Mouse (Mus musculus): ENCODE measurements around the gene Slc1a4. TPM values are rescaled to one million over a fixed set of nuclear protein-coding genes. Genes with fewer than 3 reads are reported as not detected.

Slc1a4 gene
- polyA plus RNA-seq, 1 experiment from 2014 or later: 19.5 TPM

DNA sequence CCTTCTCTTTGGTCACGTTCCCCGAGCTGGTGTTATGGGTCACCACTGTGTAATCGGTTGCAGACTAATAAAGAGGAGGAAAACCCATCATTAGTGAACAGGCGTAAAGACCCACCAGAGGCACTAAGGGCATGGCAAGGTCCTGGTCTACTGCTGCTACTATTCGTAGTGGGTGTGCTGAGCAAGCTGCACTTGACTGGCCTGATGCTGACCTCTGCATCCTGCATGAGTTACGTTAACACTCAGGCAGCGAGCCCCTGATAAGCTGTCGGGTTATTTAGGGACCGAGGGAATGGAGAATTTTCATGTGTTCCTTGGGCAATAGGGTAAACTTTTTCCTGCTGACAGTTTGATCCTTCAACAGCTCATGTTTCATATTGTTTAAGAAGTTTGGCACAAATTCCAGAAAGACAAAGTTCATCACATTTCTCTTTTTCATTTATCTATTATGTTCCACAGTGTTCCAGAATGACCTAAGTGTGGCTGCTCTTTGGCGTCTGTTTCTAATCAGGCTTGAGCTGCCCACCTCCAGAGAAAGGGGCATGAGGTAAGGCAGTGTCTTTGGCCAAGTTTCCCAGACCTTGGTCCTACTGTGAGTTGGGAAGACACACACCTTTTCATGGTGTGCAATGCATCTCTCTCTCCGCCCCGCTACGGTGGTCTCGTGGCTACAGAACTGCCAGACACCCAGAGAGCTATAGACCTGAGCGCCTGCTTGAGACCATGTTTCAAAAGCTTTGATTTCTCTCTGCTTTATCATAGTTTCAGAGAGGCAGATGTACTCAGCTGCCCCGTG lies 13.7 kb downstream of the Slc1a4 start:
- 85% methylated on average over 16 of the region's 16 CpGs for WGBS

DNA sequence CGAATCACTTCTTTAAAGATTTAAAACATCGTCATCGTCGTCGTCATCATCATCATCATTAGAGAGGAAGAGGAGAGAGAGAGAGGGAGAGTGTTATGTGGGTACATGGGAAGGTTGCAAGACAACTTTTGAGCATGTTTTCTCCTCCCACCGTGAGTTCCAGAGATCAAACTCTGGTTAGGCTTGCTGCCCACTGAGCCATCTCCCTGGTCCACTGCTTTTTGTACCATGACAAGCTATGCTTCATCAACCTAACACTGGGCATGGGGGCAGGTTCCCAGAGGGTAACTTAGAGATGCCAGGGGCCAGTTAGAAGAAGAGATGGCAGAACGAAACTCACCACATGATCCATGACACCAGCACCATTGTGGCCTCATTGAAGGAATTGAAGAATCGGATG lies 18.9 kb downstream of the Slc1a4 start:
- 96% methylated on average over 8 of the region's 8 CpGs for WGBS
- no peak overlapping the region for H3K4me3 ChIP-seq
- peaks cover 61% of the 10 kb centered on the region for H3K36me3 ChIP-seq (replicated peaks)
- H3K4me1 ChIP-seq: no peaks in the 10 kb centered on the region; the same call in 1 of the 2 replicates
- H3K9me3 ChIP-seq: no peaks in the 10 kb centered on the region
- H3K27me3 ChIP-seq (ENCODE audit: poor library complexity, severe bottlenecking): no peaks in the 10 kb centered on the region
- DNase-seq (ENCODE audit: extremely low spot score, low spot score): no peak
- H3K27ac ChIP-seq: no peak overlapping the region

More for the DNA sequence above, 13.7 kb downstream of the Slc1a4 start:
- peaks cover 8% of the 10 kb centered on the region for H3K4me1 ChIP-seq
- peaks cover 26% of the 10 kb centered on the region for H3K36me3 ChIP-seq (replicated peaks)
- H3K4me3 ChIP-seq: no peak overlapping the region
- H3K27me3 ChIP-seq (ENCODE audit: poor library complexity, severe bottlenecking): no peaks in the 10 kb centered on the region
- no peak overlapping the region for H3K27ac ChIP-seq
- no peak for DNase-seq (ENCODE audit: extremely low spot score, low spot score)
- no peaks in the 10 kb centered on the region for H3K9me3 ChIP-seq

DNA sequence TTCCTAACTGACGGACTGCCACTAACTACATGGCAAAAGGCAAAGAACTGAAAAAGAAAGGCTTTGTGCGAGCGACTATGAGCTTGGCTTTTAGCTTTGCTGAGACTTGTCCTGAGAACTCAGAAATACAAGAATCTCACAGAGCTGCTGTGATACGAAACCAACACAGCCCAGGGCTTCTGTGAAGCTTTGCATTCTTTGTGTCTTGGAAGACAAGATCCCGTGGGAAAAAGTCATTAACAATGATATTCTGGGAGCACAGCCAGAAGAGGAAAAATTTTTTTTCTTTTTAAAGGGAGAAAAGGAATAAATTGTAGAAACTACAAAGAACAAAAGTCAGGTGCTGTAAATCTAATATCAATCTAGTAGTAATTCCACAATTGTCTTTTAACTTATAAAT lies 23.5 kb downstream of the Slc1a4 start:
- Histone ChIP-seq H3K27me3 (ENCODE audit: poor library complexity, severe bottlenecking) (no peaks in the 10 kb centered on the region), H3K27ac (no peak overlapping the region), H3K4me1 (no peaks in the 10 kb centered on the region), H3K36me3 (replicated peaks) (peaks cover 83% of the 10 kb centered on the region), H3K4me3 (no peak overlapping the region), H3K9me3 (no peaks in the 10 kb centered on the region)
- 90% methylated on average over 5 of the region's 5 CpGs for WGBS
- no peak for DNase-seq (ENCODE audit: extremely low spot score, low spot score)

DNA sequence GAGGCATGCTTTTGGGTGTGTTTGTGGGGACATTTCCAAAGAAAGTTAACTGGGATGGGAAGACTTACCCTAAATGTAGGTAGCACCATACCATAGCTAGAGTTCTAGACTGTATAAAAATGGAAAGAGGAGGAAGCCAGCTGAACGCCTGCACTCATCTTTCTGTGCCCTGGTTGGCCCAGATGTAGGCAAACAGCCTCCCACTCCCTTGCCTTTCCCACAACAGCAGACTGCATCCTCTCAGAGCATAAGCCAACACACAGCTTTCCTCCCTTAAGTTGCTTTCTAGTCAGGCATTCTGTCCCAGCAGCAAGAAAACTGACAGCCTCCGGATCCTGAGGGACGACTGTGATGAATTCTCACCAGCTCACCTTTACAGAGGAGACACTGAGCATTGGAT lies 25.1 kb downstream of the Slc1a4 start:
- Histone ChIP-seq H3K4me1 (no peaks in the 10 kb centered on the region), H3K36me3 (replicated peaks) (peaks cover 82% of the 10 kb centered on the region), H3K4me3 (no peak overlapping the region), H3K27me3 (ENCODE audit: poor library complexity, severe bottlenecking) (no peaks in the 10 kb centered on the region), H3K27ac (no peak overlapping the region), H3K9me3 (no peaks in the 10 kb centered on the region)
- no peak for DNase-seq (ENCODE audit: extremely low spot score, low spot score)
- WGBS: 95% methylated on average over 3 of the region's 3 CpGs

DNA sequence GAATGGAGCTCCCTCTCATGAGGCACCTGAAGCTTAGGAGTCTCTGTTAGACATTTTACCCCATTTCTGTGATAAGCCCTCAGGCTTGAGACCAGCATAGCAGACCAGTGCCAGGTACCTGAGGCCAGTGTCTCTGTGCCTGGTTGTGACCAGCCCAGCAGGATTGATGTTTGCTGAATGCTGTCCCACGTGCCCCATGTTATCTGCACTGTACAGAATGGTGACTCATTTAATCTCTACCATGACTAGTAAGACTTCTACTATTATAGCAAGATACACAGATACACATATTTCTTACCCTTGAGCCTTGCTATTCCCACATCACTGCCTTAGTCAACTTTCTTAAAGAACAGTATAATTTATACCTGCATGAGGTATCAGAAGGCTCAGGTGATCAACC lies 26.9 kb downstream of the Slc1a4 start:
- Histone ChIP-seq H3K4me1 (no peaks in the 10 kb centered on the region), H3K4me3 (no peak overlapping the region), H3K27me3 (ENCODE audit: poor library complexity, severe bottlenecking) (no peaks in the 10 kb centered on the region), H3K9me3 (no peaks in the 10 kb centered on the region), H3K27ac (no peak overlapping the region), H3K36me3 (replicated peaks) (peaks cover 71% of the 10 kb centered on the region)
- no peak for DNase-seq (ENCODE audit: extremely low spot score, low spot score)
- 76% methylated on average over 1 of the region's 1 CpGs for WGBS

DNA sequence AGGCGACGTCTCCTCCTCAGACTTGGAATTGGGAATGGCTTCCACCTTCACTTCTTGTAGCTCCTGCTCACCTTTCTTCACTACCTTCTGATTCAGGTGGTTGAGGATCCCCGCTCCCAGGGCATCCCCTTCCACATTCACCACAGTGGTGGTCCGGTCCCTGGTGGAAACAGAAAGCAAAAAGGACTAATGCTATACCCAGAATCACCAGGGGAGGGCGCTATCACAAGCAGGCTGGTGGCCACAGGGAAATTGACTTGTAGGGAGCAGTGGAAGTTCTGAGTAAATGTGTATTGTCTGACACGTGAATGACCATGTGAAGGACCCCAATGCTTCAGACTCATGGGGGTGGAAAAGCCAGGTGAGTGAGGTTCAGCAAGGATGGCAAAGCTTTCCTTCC lies 28.2 kb downstream of the Slc1a4 start:
- DNase-seq (ENCODE audit: extremely low spot score, low spot score): peak; percentile 29
- Histone ChIP-seq H3K27ac (no peak overlapping the region), H3K4me1 (no peaks in the 10 kb centered on the region), H3K36me3 (replicated peaks) (peaks cover 64% of the 10 kb centered on the region), H3K27me3 (ENCODE audit: poor library complexity, severe bottlenecking) (no peaks in the 10 kb centered on the region), H3K9me3 (no peaks in the 10 kb centered on the region), H3K4me3 (no peak overlapping the region)
- WGBS: 67% methylated on average over 6 of the region's 6 CpGs

DNA sequence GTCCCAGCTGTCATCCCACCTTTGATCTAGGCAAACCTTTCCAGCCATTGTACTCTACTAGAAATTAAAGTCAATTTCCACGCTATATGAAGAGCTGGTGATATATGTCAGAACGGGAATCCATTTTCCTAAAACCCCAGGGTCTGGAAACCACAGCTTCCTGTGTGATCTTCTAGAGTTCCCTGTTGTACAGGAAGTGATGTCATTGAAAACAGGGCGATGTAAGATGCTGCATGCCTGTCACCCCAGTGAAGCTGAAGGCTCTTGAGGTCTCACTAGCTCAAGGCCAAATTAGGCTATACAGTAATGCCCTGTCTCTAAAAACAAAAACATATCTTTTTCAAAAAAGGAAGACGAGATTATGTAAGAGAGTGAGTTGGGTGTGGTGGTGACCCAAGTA lies 31.2 kb downstream of the Slc1a4 start:
- no peak for DNase-seq (ENCODE audit: extremely low spot score, low spot score)
- WGBS: 91% methylated on average over 4 of the region's 4 CpGs
- H3K27me3 ChIP-seq (ENCODE audit: poor library complexity, severe bottlenecking): no peaks in the 10 kb centered on the region
- H3K4me1 ChIP-seq: no peaks in the 10 kb centered on the region
- no peak overlapping the region for H3K4me3 ChIP-seq
- H3K27ac ChIP-seq: no peak overlapping the region
- no peaks in the 10 kb centered on the region for H3K9me3 ChIP-seq
- H3K36me3 ChIP-seq (replicated peaks): peaks cover 41% of the 10 kb centered on the region

DNA sequence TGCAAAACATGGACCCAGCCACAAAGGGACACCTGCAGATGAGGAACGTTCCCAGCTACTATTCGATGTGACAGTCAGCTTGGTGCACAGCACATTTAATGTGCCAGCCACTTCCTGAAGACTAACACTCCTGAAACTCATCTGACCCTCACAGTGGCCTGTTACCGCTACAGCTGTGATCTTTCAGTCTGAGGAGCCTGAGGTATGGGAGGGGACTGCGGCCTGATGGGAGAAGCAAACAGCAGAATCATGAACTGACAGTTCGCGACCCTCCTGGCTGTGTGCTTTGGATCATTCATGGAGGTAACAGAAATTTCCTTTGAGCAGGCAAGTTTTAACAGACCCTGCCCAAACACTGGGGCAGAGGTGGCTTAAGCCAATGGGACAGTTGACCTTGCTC lies 31.7 kb downstream of the Slc1a4 start:
- Histone ChIP-seq H3K27ac (no peak overlapping the region), H3K4me3 (no peak overlapping the region), H3K27me3 (ENCODE audit: poor library complexity, severe bottlenecking) (no peaks in the 10 kb centered on the region), H3K9me3 (no peaks in the 10 kb centered on the region), H3K4me1 (no peaks in the 10 kb centered on the region), H3K36me3 (replicated peaks) (peaks cover 36% of the 10 kb centered on the region)
- 90% methylated on average over 6 of the region's 6 CpGs for WGBS
- DNase-seq (ENCODE audit: extremely low spot score, low spot score): no peak

DNA sequence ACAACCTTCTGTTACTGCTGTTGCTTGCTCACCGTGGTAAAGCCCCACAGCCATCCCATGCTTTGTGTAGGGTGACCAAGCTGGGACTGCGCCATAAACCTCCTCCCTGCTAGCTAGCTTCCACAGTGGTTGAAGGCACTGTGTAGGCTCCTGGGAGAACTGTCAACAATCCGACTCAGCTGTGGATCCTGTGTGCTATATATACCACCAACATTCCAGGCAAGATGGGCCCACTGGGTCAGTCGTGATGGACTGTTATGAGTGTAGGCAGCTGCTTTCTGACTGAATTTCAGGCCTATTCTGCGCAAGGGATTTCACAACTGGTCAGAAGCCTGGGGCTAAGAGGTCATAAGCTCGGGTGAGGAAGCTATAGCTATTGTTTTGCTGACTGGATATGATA lies 32.6 kb downstream of the Slc1a4 start:
- no peak overlapping the region for H3K27ac ChIP-seq
- 86% methylated on average over 6 of the region's 6 CpGs for WGBS
- H3K9me3 ChIP-seq: no peaks in the 10 kb centered on the region
- no peak for DNase-seq (ENCODE audit: extremely low spot score, low spot score)
- H3K36me3 ChIP-seq (replicated peaks): peaks cover 26% of the 10 kb centered on the region
- H3K4me1 ChIP-seq: no peaks in the 10 kb centered on the region
- no peaks in the 10 kb centered on the region for H3K27me3 ChIP-seq (ENCODE audit: poor library complexity, severe bottlenecking)
- no peak overlapping the region for H3K4me3 ChIP-seq

DNA sequence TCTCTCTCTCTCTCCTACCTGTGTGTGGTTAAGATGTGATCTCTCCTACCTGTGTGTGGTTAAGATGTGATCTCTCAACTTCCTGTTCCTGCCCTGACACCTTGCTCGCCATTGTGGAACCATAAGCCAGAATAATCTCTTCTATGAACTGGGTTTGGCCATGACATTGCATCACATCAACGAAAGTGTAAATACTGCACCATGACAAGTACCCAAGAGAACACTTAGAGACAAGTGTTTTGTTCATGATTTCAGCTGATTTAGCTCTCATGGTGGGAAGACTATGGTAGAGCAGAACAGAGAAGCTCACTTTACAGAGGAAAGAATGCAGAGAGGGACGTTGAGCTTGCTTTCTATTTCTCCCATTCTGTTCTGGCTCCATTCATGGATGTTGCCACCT lies 48.0 kb downstream of the Slc1a4 start:
- H3K9me3 ChIP-seq: no peaks in the 10 kb centered on the region
- H3K27ac ChIP-seq: no peak overlapping the region
- no peak overlapping the region for H3K4me3 ChIP-seq
- no peaks in the 10 kb centered on the region for H3K4me1 ChIP-seq
- no peaks in the 10 kb centered on the region for H3K27me3 ChIP-seq (ENCODE audit: poor library complexity, severe bottlenecking)
- DNase-seq (ENCODE audit: extremely low spot score, low spot score): no peak
- 84% methylated on average over 3 of the region's 3 CpGs for WGBS
- no peaks in the 10 kb centered on the region for H3K36me3 ChIP-seq (replicated peaks)

DNA sequence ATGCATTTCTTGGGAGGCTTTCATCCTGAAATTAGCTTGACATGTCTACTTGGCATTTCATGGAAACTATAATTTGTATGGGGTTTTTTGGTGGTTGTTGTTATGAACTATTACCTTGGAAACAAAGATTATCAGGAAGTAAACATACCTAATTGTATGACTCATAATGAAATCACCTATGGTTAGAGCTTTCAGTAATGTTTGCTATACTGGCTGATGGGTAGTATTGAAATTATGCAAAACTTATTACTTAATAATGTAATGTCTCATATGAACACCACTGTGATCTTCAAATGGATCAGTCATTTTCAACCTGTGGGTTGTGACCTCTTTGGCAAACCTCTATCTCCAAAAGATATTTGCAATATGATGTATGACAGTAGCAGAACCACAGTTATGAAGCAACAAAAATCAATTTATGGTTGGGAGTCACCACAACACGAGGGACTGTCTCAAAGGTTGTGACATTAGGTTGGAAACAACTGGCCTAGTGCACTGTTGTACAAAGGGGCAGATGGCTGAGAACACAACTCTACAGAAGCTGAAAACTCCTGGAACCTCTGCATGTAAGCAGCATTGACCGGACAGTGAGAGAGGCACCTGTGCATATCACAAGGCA lies 49.8 kb downstream of the Slc1a4 start:
- Histone ChIP-seq H3K4me3 (no peak overlapping the region), H3K4me1 (no peaks in the 10 kb centered on the region), H3K36me3 (replicated peaks) (no peaks in the 10 kb centered on the region), H3K27me3 (ENCODE audit: poor library complexity, severe bottlenecking) (no peaks in the 10 kb centered on the region), H3K9me3 (no peaks in the 10 kb centered on the region), H3K27ac (no peak overlapping the region)
- no peak for DNase-seq (ENCODE audit: extremely low spot score, low spot score)
- WGBS: 90% methylated on average over 2 of the region's 2 CpGs

DNA sequence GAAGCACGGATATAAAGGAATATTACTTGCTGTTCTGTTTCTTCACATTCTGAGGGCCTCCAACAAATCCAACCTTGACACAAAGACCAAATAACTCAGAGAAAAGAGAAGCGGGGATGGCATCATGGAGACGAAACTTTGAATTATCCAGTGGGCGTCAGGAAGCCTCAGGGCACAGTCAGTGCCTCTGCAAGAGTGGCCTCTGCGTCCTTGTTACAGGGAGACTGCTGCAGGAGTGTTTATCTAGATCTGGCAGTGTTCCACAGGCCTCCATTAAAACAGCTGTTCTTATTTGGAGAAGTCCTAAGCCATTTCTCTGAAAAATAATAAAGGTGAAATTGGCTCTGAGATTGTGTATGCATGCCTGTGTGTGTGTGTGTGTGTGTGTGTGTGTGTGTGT lies 51.5 kb downstream of the Slc1a4 start:
- Histone ChIP-seq H3K36me3 (replicated peaks) (no peaks in the 10 kb centered on the region), H3K4me1 (no peaks in the 10 kb centered on the region), H3K4me3 (no peak overlapping the region), H3K27ac (no peak overlapping the region), H3K27me3 (ENCODE audit: poor library complexity, severe bottlenecking) (no peaks in the 10 kb centered on the region), H3K9me3 (no peaks in the 10 kb centered on the region)
- 92% methylated on average over 5 of the region's 5 CpGs for WGBS
- no peak for DNase-seq (ENCODE audit: extremely low spot score, low spot score)

DNA sequence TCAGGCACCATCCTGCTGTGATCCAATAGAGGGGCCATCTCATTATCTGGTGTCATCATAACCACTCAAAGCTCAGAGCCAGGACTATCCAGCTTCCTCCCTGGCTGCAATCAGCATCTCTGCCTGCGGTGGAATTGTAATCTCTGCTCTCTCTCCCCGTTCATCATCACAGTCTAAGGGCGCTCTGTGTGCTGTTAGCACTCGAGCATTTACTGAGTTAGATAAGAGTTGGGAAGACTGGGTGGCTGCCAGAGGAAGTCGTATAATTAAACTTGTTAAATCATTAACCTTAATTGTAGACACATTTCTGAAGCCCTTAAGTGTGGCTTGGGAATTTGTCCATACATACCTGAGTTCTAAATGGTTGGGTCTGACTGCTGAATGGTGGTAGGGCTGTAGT lies 53.8 kb downstream of the Slc1a4 start:
- H3K9me3 ChIP-seq: no peaks in the 10 kb centered on the region
- DNase-seq (ENCODE audit: extremely low spot score, low spot score): no peak
- H3K27ac ChIP-seq: no peak overlapping the region
- 77% methylated on average over 5 of the region's 5 CpGs for WGBS
- H3K36me3 ChIP-seq (replicated peaks): no peaks in the 10 kb centered on the region
- no peaks in the 10 kb centered on the region for H3K4me1 ChIP-seq
- no peak overlapping the region for H3K4me3 ChIP-seq
- H3K27me3 ChIP-seq (ENCODE audit: poor library complexity, severe bottlenecking): no peaks in the 10 kb centered on the region
